Mouse (Mus musculus): ENCODE measurements at regions not wholly inside any gene's neighbourhood (a gene's known extent, or its start where the extent isn't known, plus 50 kb on each side); places are given as distances from the start of the nearest gene placed in this dataset.

GRCm38 (mm10) chr3:52781521-52781920 is 235.5 kb downstream of the Cog6 start:
- TF ChIP-seq GATA1 (IDR thresholded peaks at IDR 0.05; ENCODE audit: borderline replicate concordance, low read length) (no peak), FLI1 (IDR thresholded peaks at IDR 0.05; ENCODE audit: low read length) (no peak)

All from megakaryocyte, embryonic 14.5 days (primary cell).